Mouse (Mus musculus) lung, postnatal 14 days (tissue): ENCODE data around the gene Spata3.
"Not testable (repeated sequence)": the region's sequence is repeated elsewhere in the genome, so short reads cannot be mapped to it uniquely, and the experiment has no call there.

Experiments used
- DNase-seq: peaks from one replicate; pipeline ENCODE4 v3.0.0; 2021

Spata3 gene

DNA sequence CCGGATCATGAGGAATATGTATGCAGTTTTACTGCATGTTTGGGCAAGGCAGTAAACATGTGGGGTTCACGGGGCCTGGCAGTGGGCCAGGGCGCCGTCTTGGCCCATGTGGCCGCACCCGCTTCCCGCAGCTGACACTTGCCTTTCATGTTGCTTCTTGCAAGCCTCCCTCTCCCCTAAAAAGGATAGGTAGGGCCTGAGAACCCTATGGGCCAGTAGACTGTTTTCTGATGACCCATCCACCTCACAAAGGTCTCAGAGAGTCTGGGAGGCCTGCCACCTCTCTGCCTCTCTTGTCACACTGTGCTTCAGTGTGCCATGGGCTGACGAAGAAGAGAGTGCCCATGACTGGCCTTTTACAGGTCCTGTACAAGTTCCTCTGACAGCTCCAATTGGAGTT, at the start of gene Spata3:
Gene Spata3, plus strand, starts transcription at position 301 of the 400 bp plus-strand sequence.
- DNase-seq, result no peak

DNA sequence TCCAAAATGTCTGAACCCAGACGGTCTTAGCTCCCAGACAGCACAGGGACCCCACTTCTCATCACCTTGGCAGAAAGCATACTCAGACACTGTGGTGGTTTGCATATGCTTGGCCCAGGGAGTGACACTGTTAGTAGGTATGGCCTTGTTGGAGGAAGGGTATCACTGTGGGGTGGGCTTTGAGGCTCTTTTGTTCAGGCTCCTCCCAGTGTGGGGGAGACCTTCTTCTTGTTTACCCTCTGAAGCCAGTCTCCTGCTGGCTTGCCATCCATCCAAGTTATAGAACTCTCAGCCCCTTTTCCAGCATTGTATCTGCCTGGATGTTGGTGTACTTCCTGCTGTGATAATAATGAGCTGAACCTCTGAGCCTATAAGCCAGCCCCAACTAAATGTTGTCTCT, 47.5 kb upstream of the Spata3 start:
- DNase-seq, result no peak

DNA sequence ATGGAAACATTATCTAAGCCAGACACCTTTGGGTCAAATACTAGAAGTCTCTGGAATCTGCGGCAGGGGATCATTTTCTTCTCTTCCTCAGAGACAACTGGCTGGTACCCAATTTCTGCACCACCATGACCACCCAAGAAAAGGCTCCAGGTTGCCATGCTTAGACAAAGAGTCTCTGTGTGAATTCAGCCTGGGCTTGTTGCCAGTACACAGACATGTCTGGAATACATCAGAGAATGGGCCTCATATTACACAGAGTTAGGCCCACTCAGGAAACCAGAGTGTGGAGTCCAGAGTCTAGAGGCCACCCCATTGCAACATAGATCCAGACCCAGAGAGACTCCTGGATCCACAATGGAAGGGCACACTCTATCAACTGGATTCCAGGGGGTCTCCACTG, 47.1 kb upstream of the Spata3 start:
- DNase-seq, result no peak

DNA sequence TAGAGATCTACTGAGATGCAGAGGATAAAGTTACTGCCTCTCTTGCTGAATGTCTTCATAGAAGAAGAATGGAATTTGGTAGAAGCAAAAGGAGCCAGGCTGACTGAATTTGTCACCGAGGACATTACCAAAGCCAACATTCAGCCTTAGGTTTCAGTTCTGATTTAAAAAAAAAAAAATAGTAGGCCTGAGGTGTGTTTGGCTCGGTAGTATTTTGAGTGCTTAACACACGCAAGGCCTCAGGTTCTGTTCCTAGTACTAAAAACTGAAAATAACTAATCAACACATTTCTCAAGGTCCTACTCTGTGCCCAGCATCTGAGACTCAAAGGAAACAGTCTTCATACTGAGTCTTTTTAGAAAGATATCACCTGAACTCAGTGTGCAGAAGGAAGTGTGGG, 45.5 kb upstream of the Spata3 start:
- DNase-seq, result no peak

DNA sequence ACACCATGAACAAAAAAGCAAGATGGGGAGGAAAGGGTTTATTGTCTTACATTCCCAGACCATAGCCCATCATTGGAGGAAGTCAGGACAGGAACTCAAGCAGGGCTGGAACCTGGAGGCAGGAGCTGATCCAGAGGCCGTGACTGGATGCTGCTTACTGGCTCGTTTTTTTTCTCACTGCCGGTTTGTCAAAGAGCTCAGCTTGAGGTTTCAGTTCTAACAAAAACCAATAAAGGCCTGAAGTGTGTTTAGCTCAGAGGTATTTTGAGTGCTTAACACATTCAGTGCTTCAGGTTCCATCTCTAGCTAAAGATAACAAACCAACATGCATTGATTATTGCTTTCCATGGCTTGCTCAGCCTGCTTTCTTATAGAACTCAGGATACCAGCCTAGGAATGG, 44.3 kb upstream of the Spata3 start:
- no peak for DNase-seq

DNA sequence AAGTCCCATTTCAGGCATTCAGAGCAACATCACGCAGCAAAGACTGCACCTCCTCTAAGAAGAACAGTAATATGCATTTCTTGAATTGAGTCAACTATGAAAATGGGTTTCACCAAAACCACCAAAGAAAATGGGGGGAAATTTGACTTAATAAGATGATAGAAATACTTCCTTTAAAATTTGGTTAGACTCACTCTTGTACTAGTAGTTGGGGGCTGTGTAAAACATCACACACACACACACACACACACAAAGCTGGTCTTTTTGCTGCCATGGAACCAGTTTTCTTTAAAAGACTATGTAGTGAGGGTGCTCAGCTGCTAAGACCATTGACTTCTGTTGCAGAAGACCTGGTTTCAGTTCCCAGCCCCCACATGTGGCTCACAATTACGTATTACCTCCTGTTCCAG, 43.1 kb upstream of the Spata3 start:
- DNase-seq, result no peak

DNA sequence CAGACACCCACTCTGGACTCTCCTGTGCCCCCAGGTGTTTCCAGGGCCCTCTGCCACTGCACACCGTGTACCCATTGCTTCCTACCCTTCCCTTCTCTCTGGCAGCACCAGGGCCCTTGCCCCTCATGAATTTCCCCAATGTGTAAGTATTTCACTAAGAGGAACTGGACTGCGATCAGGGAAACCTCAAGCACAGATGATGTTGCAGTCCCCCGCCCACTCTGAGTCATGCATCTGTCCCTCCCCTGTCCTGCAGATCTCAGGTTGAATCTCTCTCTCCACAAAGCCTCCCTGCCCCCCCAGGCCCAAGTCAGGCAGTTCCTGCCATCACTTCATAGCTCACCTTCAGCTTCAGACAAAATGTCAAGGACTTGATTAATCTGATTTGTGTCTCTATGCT, 38.9 kb upstream of the Spata3 start:
- no peak for DNase-seq

DNA sequence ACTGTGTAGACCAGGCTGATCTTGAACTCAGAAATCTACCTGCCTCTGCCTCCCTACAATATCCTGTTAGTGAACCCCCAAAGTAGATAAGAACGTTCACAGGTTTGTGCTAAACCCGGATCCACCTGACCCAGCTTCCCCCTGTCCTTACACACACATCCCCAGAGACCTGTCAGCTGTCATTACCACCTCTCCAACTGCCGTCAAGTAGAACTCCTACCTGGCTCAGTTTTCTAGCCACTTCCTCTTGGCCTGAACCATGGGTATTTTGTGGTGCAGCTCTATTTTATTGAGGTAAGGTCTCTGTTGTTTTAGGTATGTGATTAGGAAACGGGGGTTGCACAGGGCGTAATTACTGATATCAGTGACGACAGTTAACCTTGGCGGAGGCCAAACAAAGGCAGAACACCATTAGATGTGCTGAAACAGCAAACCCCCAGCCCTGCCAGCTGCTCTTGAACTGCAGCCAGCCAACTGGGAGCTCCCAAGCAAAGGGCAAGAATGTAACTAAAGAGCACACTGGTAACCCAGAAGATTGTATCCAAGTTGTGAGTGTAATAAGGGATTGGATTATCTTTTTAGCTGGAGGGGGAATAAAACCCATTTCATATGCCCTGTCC, 34.8 kb upstream of the Spata3 start:
- peak; percentile 8 for DNase-seq

DNA sequence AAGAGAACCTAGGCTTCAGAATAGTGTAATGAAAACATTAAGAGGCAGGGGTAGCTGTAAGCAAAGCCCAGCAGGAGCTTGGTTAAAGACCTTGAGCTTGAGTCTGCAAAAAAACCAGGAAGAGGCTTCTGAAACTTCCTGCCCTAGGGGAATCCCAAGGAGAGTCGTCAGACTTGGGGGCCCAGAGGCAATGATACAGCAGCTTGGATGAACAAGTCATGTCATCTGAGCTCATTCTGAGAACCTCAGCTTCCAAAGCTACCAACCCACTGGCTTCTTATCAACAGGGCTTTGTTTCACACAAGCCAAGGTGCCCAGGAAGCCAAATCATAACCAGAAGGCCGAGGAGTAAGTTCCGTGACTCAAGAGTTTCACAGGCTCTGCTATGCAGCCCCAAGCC, 30.8 kb upstream of the Spata3 start:
- DNase-seq, result no peak

DNA sequence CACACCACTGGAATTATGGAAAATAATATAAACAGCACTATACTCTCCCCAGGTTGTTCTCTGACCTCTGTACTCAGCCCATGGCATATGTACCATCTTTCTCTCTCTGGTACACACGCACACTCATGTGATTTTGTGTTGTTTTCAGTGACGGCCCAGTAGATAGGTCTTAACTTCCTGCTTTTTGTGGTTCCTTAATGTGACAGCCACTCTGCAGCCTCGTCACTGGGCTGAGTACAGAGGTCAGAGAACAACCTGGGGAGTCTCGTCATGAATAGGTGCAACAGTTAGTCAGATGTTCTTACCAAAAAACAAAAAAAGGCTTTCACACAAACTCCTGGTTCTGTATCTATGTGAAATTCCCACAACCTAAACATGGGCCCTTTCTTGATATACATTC, 28.3 kb upstream of the Spata3 start:
- no peak for DNase-seq

DNA sequence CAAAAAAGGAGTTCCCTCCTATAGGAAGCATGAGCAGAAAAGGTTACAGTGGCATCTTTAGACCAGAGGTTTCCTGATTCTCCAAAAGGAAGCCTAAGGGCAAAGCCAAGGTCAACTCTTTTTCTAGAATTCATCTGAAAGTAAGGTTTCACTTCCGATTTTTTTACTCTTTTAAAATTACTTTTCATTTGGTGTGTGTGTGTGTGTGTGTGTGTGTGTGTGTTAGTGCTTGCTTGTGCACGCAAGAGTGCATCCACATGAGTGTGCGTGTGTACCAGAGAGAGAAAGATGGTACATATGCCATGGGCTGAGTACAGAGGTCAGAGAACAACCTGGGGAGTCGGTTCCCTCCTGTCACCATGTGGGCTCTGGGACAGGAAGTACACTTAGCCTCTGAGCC, 27.7 kb upstream of the Spata3 start:
- not testable (repeated sequence) for DNase-seq

DNA sequence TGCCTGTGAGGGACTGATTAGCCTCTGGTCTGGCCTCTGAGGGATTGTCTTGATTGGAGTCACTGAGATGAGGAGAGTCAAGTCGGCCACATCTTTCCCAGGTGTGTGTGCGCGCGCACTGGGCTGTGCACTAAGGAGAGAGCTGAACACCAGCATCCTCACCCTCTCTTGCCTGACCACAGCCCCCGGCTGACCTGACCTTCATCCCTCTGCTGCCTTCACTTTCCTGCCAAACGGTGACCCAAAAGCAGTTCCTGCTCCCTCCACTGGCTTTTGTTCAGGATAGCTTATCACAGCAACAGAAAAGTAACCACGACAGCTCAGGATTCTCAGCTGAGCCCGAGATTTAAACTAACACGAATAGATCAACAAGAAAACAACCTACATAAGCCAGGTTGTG, 24.4 kb upstream of the Spata3 start:
- no peak for DNase-seq

DNA sequence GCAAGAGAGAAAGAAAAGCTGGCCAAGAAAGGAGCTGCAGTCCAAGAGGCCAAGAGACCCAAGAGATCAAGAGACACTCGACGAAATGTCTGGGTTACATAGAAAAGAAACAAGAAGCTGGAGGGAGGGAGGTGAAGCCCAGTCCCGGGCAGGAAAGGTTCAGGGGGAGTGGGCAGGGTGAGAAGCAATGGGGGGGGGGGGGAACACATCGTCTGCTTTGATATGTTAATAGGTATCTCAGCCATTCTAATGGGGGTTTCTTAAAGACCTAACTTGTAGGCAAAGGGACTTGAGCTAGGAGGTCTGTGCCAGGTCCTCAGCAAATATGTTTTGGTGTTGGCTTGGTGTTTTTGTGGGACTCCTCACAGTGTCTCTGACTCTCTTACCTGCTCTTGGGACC, 23.1 kb upstream of the Spata3 start:
- no peak for DNase-seq

DNA sequence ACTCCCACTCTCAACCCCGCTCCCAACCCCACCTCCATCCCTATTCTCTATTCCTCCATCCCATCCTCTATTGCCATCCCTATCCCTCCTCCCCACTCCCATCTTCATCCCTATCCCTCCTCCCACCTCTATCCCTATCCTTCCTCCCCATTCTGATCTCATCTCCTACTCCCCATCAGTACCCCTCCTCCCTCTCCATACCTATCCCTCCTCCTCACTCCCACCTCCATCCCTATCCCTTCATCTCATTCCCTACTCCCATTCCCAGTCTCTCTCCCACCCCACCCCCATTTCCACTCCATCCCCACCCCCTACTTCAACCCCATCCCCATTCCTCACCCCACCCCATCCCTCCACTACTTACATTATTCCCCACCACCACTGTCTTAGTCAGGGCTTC, 19.4 kb upstream of the Spata3 start:
- DNase-seq, result no peak

DNA sequence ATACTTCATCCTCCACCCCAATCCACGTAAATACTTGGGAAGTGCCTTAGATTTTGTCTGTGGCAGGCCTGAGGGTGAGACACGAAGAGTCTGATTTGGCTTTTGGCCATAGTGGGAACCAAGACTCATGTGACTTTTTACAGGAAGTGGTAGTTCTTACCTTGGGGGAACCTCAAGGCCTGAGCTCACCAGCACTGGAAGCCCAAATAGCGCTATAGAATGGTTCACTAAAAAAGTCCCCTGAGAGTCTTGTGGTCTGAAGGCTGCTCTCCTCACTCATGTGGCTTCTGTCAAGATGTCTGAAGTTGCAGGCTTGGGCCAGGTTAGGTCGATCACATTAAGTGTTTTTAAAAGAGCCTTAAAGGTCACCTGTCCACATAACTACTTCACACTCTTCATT, 18.6 kb upstream of the Spata3 start:
- DNase-seq, result no peak

DNA sequence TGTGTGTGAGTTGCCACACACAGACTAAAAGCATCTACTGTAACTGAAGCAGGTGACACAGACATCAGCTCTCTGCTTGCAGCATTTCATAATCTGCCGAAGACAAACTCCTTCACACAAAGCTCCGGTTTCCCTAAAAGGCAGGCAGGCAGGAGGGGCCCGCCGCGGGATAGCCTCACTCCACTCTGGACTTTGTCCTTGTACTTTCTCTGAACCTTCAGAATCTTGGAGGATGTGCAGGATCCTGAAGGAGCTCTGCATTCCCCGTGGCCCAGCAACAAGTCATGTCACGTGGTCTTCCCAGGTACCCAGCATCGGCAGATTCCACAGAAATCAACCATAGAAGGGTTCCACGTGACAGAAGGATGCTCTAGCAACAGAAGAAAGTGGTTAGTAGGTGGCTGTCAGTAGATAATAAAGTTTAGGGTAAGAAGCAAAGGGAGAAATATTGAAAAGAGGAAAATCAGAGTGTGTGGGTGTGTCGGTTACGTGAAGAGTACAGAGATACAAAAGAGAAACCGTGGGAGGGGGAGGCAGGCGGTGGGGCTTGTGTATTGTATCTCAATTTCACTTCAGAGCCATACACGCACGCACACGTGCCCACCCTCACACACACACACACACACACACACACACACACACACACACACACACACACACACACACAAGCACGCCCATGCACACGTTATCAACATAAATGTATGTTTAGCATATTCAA, 16.6 kb upstream of the Spata3 start:
- DNase-seq, result no peak

DNA sequence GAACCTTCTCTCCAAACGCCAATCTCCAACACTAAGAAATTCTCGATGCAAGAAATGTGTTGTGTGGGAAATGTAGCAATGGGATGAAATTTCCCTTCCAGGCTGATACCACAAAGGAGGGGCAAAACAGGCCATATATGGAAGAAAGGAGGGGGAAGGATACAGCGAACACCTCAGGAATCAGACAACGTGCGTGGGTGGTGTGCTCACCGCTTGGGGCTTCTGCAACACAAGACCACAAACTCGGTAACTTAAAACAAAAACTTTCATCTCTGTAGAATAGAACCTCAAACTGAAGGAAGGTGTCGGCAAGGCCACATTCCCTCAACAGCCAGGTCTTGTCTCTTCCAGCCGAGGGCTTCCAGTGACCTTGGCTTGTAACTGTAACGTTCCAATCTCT, 11.1 kb upstream of the Spata3 start:
- no peak for DNase-seq

DNA sequence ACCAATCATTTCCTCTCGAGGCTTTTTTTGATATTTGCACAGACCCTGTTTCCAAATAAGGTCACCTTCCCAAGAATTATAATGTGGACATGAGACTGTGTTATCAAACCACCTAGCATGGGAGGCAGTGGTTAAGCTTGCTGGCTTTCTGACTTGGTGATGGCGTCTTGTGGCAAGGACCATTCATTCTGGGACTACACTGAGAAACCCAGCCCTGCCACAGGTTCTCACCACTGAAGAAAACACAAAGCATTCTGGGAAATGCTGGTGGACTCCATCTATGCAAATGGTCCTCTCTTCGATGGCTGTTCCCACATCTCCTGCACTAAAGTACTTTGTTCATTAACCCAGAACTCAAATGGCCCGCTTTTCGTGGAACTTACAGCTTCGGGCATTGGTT, 10.6 kb upstream of the Spata3 start:
- DNase-seq, result no peak

DNA sequence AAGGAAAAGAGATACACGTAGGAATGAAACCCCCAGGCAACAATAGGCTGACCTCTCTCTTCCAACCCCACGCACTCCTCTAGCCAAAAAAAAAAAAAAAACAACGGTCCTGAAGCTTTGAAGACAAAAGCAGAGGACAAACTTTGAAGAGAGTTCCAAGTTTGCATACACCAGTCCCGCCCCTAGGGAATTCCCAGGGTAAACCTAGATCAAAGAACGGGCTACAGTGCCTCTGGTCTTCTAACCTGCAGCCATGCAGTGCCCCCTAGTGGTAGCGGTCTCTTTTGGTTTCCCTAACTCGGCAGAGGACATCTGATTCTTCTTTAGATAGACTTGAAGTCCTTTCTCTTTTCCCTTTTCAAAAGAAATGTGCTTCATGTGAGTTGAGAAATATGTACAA, 8.8 kb upstream of the Spata3 start:
- peak; percentile 95 for DNase-seq

DNA sequence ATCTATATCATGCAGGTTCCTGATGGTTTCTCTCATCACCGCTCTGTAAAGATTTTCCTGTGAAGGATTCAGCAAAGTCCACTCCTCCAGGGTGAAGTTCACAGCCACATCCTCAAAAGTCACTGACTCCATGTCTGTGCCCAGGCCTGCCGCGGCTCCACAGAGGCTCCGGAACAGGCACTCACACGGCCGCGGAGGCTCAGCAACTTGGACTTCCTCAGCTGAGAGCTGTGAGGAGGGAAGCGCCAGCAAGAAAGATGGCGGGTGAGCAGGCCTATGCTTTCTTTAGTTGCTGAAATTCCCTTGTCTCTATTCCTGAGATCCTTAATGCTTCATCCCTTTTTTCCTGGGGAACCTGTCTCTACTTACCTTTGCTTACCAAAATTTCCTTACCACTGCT, 858 bp upstream of the Spata3 start:
- not testable (repeated sequence) for DNase-seq

DNA sequence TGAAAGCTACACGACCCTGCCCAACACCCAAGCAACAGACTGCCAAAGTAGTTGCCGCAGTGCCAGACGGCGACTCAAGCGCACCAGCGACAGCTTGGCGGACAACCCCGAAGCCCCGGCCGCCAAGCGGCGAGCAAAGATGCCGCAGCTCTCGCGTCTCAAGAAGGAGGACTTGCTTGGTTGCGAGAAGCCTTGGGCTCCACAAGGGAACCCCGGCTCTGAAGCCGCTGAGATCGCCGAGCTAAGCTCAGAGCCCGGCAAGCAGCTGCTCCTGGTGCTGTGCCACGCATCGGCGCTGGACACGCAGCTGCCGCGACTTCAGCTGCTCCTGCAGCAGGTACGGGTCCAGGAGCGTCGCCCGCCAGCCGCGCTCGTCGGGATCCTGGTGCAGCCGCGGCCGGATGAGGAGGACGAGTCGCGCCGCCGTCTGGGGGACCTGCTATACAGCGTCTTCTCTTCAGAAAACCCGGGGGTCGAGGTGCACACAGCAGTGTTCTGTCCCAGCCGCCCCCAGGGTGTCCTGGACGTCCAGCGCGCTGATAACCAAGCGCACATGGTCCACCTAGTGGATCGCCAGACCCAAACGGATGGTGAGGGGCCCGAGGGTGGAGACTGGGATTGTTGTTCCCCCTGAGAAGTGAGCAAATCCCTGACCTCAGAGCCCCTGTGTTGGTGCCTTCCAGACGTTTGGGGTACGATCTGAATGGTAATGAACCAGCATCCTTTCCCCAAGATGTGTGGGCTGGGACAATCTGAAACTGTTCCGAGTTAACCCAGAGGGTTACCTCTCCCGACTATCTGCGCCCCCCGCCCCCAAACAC, 1.8 kb downstream of the Spata3 start:
- DNase-seq, result peak; percentile 38

DNA sequence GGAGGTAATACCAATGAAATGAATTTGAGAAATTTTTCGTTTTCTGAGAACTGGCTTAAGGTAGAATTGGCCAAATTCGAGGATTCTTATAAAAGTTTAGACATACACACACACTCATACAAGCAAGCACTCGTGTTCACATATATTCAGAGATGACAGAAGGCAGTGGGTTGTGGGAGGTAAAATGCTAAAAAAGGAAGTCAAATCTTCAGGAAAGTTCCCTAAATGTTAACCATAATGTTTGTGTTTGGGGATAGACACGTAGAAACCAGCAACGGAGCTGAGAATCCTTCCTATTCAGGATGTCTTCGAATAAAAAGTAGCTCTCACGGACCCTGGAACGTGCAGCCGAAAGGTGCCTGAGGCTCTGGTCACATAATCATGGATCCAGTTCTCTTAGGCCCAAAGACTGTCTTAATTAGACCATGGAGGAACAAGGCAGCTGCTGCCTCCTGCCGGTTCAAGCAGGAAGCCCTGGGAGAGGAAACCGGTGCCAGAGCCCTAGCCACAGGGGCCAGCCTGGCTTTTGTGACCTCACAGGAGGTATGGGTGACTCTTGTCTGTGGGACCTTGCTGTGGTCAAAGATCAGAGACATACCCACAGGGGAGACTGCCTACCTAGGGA, 4.9 kb downstream of the Spata3 start:
- no peak for DNase-seq

DNA sequence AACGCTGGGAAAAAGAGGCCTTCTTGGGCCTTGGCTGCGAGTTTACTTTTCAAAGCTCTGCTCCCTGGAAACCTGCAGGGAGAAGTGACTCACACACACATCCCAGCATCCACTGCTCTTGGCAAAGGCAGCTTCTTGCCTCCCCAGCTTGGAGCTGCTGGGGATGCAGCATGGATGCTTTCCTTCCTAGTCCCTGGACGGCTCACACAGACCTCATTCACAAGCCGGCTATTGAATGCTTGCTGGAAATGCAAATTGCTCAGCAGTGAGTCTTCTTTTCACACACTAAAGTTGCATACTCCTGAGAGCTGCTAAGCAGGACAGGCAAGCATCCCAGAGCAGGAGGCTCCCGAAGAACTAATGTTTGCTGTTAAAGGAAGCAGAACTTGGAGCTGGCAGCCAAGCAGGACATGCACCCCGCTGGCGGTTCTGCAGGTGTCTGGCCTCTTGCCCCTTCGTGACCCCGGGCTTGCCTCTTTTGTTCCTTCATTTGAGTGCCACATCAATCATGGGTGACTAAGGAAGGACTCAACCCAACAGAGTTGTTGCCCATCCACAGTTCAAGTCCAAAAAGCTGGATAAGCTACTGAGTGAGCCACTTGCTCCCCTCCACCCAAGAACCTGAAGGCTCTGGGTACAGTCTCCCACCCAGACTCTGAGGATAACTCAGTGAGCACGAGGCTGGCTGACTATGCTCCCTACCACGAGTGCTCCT, 15.8 kb downstream of the Spata3 start:
- DNase-seq, result no peak
